Mouse (Mus musculus) kidney, embryonic 14.5 days (tissue): ENCODE data around the gene Olfr105-ps. TPM values are rescaled to one million over a fixed set of nuclear protein-coding genes. Genes with fewer than 3 reads are reported as not detected.

Experiments
- ATAC-seq: fragments of 200-750 bp; cut with Nextera tagmentation; 2 replicates; pipeline ENCODE4 v1.8.0; 2017; ENCODE audit warnings: moderate number of reproducible peaks, mild to moderate bottlenecking, moderate TSS enrichment, moderate library complexity; ENCODE audit not compliant: low FRiP score, low TSS enrichment
- H3K27ac ChIP-seq: fragments of 300-500 bp; sonication (generic); 2 replicates; pipeline ENCODE4 v1.5.1; 2014; ENCODE audit warnings: low read depth, mild to moderate bottlenecking, low read length, moderate library complexity, mixed read lengths
- H3K27me3 ChIP-seq: fragments of 300-500 bp; sonication (generic); 2 replicates; pipeline ENCODE4 v1.6.1; 2014; ENCODE audit warnings: mild to moderate bottlenecking, low read length; ENCODE audit not compliant: control insufficient read depth, insufficient read depth
- H3K36me3 ChIP-seq: fragments of 300-500 bp; sonication (generic); 2 replicates; pipeline ENCODE4 v1.6.1; 2014; ENCODE audit warnings: low read length, mixed read lengths; ENCODE audit not compliant: control insufficient read depth, insufficient read depth
- H3K4me1 ChIP-seq: fragments of 300-500 bp; sonication (generic); 2 replicates; pipeline ENCODE4 v1.6.1; 2014; ENCODE audit warnings: low read length, mixed read lengths; ENCODE audit not compliant: control insufficient read depth, insufficient read depth
- H3K4me2 ChIP-seq: fragments of 300-500 bp; sonication (generic); replicated peaks from 2 replicates; pipeline ENCODE4 v1.6.1; 2014; ENCODE audit warnings: low read depth, mild to moderate bottlenecking, low read length
- H3K4me3 ChIP-seq: fragments of 300-500 bp; sonication (generic); 2 replicates; pipeline ENCODE4 v1.5.1; 2014; ENCODE audit warnings: mild to moderate bottlenecking, low read length
- H3K9ac ChIP-seq: fragments of 300-500 bp; sonication (generic); 2 replicates; pipeline ENCODE4 v1.6.1; 2014; ENCODE audit warnings: low read depth, mild to moderate bottlenecking, low read length, moderate library complexity
- H3K9me3 ChIP-seq: fragments of 300-500 bp; sonication (generic); 2 replicates; pipeline ENCODE4 v1.6.1; 2016; ENCODE audit warnings: low read length; ENCODE audit not compliant: control insufficient read depth
- WGBS: fragments of 180-500 bp; shearing (Covaris S2); extraction: QIAGEN DNeasy Blood & Tissue Kit; methylation state at CpG from one replicate; pipeline ENCODE4 v1.1.7; 2014; 5-methylcytosine and 5-hydroxymethylcytosine counted together
- polyA plus RNA-seq: library from polyadenylated mRNA; unstranded; fragments of >200 nt; fragmentation: Nextera tagmentation; extraction: Ambion mirVana; gene quantifications from 2 replicates; pipeline ENCODE4 v1.2.1, GENCODE M21; 2014

The Olfr105-ps gene
- polyA plus RNA-seq, result not detected in 2 replicates

DNA sequence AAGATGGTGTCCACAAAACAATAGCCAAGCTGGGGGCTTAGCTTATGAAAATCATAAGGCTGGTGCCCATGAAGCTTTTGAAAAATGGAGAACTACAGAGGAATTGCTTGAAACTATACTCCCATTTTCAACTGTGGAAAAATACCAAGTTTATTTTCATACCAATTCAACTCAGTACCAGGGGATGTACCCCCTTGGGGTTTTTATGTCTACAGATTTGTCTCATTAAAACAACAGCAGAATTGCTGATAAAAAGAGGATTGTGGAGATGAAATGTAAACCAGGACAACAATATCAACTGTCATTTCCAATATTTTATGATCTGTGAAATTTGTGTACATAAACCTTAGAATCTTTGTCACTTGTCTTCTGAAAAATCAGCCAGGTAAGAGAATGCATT, at the start of gene Olfr105-ps:
Gene Olfr105-ps, plus strand, starts transcription at position 301 of the 400 bp plus-strand sequence.
- Histone ChIP-seq H3K27me3 (no peaks in the 10 kb centered on the region), H3K4me1 (no peaks in the 10 kb centered on the region), H3K36me3 (no peaks in the 10 kb centered on the region), H3K27ac (no peak within 1 kb of the TSS), H3K4me3 (no peak within 1 kb of the TSS), H3K4me2 (no peak within 1 kb of the TSS), H3K9ac (no peak within 1 kb of the TSS), H3K9me3 (no peaks in the 10 kb centered on the region)
- ATAC-seq, result no peak

GRCm38 (mm10) chr17:37339598-37339997, 39.2 kb upstream of the Olfr105-ps start, which contains the start of gene Olfr103:
TSS of gene Olfr103 (minus strand) at chr17:37339698.
- Histone ChIP-seq H3K9me3 (no peaks in the 10 kb centered on the region), H3K36me3 (no peaks in the 10 kb centered on the region), H3K9ac (no peak within 1 kb of the TSS), H3K4me1 (no peaks in the 10 kb centered on the region), H3K27me3 (no peaks in the 10 kb centered on the region), H3K27ac (no peak within 1 kb of the TSS), H3K4me2 (no peak within 1 kb of the TSS), H3K4me3 (no peak within 1 kb of the TSS)
- ATAC-seq, result no peak
- WGBS, result 91% methylated on average over 2 of the region's 2 CpGs

- Histone ChIP-seq H3K4me2 (no peak within 1 kb of the TSS), H3K27ac (no peak within 1 kb of the TSS), H3K9me3 (no peaks in the 10 kb centered on the region), H3K27me3 (no peaks in the 10 kb centered on the region), H3K9ac (no peak within 1 kb of the TSS), H3K36me3 (no peaks in the 10 kb centered on the region), H3K4me1 (no peaks in the 10 kb centered on the region), H3K4me3 (no peak within 1 kb of the TSS)
- ATAC-seq, result no peak
These were observed 19.6 kb upstream of the Olfr105-ps start, which contains the start of gene Olfr104-ps for GRCm38 (mm10) chr17:37359282-37359681. TSS of gene Olfr104-ps (plus strand) at chr17:37359582.

DNA sequence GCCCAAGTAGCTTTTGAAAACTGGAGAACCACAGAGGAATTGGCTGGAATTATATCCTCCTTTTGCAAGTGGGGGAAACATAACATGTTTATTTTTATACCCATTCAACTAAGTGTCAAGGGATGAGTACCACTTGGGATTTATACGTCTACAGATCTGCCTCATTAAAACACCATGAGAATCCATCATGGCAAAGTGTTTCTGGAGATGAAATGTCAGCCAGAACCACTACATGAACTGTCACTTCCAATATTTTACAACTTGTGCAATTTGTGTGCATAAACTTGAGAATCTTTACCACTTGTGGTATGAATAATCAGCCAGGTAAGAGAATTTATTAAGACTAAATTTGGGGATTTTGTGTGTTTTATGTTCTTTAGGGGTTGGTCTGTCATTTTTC, 11.3 kb downstream of the Olfr105-ps start, which contains the start of gene Olfr106-ps:
Gene Olfr106-ps, plus strand, starts transcription at position 301 of the 400 bp plus-strand sequence.
- 68% methylated on average over 1 of the region's 1 CpGs for WGBS
- no peaks in the 10 kb centered on the region for H3K9me3 ChIP-seq
- H3K36me3 ChIP-seq, result no peaks in the 10 kb centered on the region

GRCm38 (mm10) chr17:37398926-37399325, 20.1 kb downstream of the Olfr105-ps start, which contains the start of gene Olfr107:
TSS of gene Olfr107 (plus strand) at chr17:37399226.
- H3K4me2 ChIP-seq, result no peak within 1 kb of the TSS
- no peak for ATAC-seq
- H3K36me3 ChIP-seq, result no peaks in the 10 kb centered on the region
- no peaks in the 10 kb centered on the region for H3K4me1 ChIP-seq
- no peak within 1 kb of the TSS for H3K27ac ChIP-seq
- H3K9me3 ChIP-seq, result no peaks in the 10 kb centered on the region
- 83% methylated on average over 3 of the region's 3 CpGs for WGBS
- H3K4me3 ChIP-seq, result no peak within 1 kb of the TSS
- H3K27me3 ChIP-seq, result no peaks in the 10 kb centered on the region
- H3K9ac ChIP-seq, result no peak within 1 kb of the TSS

More for the DNA sequence above, 11.3 kb downstream of the Olfr105-ps start, which contains the start of gene Olfr106-ps:
- no peak for ATAC-seq
- no peak within 1 kb of the TSS for H3K4me2 ChIP-seq
- no peaks in the 10 kb centered on the region for H3K4me1 ChIP-seq
- H3K4me3 ChIP-seq, result no peak within 1 kb of the TSS
- H3K27me3 ChIP-seq, result no peaks in the 10 kb centered on the region
- no peak within 1 kb of the TSS for H3K27ac ChIP-seq
- H3K9ac ChIP-seq, result no peak within 1 kb of the TSS

DNA sequence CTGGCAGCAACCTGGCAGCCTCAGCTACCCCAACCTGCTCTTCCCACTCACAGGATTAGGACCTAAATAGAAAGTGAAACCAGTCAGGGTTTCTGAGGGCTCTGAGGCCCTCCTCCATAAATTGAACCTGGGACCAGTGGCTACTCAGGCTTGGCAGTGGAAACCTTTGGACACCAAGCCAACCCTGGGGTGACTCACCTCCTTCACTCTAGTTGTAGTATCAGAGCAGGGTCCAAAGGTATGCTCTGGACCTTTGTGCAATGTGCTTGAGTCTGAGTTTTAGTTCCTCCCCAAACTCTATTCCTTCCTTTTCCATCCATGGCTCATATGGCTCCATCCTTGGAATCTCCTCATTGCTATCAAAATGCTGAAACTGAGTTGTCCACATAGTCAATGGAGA, 34.5 kb downstream of the Olfr105-ps start:
- no peak overlapping the region for H3K9ac ChIP-seq
- no peak for ATAC-seq
- no peaks in the 10 kb centered on the region; the same call in 1 of the 2 replicates for H3K9me3 ChIP-seq
- H3K27ac ChIP-seq, result no peak overlapping the region
- H3K36me3 ChIP-seq, result no peaks in the 10 kb centered on the region
- no peaks in the 10 kb centered on the region for H3K4me1 ChIP-seq
- H3K27me3 ChIP-seq, result no peaks in the 10 kb centered on the region
- H3K4me2 ChIP-seq, result no peak overlapping the region
- H3K4me3 ChIP-seq, result no peak overlapping the region

Other genes with a start within 250 kb of the Olfr105-ps start
- not detected in 2 replicates for gene Olfr93, start 217.5 kb upstream of the Olfr105-ps start, polyA plus RNA-seq
- not detected in 2 replicates for gene Ubd, start 185.1 kb upstream of the Olfr105-ps start, polyA plus RNA-seq
- not detected in 2 replicates for gene Olfr94, start 178.0 kb upstream of the Olfr105-ps start, polyA plus RNA-seq
- not detected in 2 replicates for gene Olfr95, start 165.9 kb upstream of the Olfr105-ps start, polyA plus RNA-seq
- not detected in 2 replicates for gene Olfr96, start 158.9 kb upstream of the Olfr105-ps start, polyA plus RNA-seq
- gene Olfr97, start 141.7 kb upstream of the Olfr105-ps start, polyA plus RNA-seq, result not detected in 2 replicates
- not detected in 2 replicates for gene Olfr98, start 115.3 kb upstream of the Olfr105-ps start, polyA plus RNA-seq
- gene H2-M3, start 108.8 kb upstream of the Olfr105-ps start, polyA plus RNA-seq, result 1.1 and 1.3 TPM in 2 replicates
- not detected in 2 replicates for gene Olfr99, start 95.6 kb upstream of the Olfr105-ps start, polyA plus RNA-seq
- not detected in 2 replicates for gene Olfr101, start 74.7 kb upstream of the Olfr105-ps start, polyA plus RNA-seq
- not detected in 2 replicates for gene Olfr102, start 62.0 kb upstream of the Olfr105-ps start, polyA plus RNA-seq
- not detected in 2 replicates for gene Olfr103, start 39.3 kb upstream of the Olfr105-ps start, polyA plus RNA-seq
- gene Olfr104-ps, start 19.5 kb upstream of the Olfr105-ps start, polyA plus RNA-seq, result not detected in 2 replicates
- not detected in 2 replicates for gene Olfr106-ps, start 11.4 kb downstream of the Olfr105-ps start, polyA plus RNA-seq
- gene Olfr107, start 20.2 kb downstream of the Olfr105-ps start, polyA plus RNA-seq, result not detected in 2 replicates
- gene Olfr108, start 66.4 kb downstream of the Olfr105-ps start, polyA plus RNA-seq, result not detected in 2 replicates
- gene Olfr109, start 79.9 kb downstream of the Olfr105-ps start, polyA plus RNA-seq, result not detected in 2 replicates
- gene H2-M2, start 104.5 kb downstream of the Olfr105-ps start, polyA plus RNA-seq, result not detected in 2 replicates
- not detected in 2 replicates for gene Olfr110, start 113.4 kb downstream of the Olfr105-ps start, polyA plus RNA-seq
- not detected in 2 replicates for gene Olfr111, start 129.0 kb downstream of the Olfr105-ps start, polyA plus RNA-seq
- gene Olfr112, start 190.4 kb downstream of the Olfr105-ps start, polyA plus RNA-seq, result not detected in 2 replicates
- not detected in 2 replicates for gene Olfr113, start 198.6 kb downstream of the Olfr105-ps start, polyA plus RNA-seq
- gene Olfr114, start 213.7 kb downstream of the Olfr105-ps start, polyA plus RNA-seq, result not detected in 2 replicates
- gene Olfr115, start 248.1 kb downstream of the Olfr105-ps start, polyA plus RNA-seq, result not detected in 2 replicates
- not detected in 2 replicates for gene Olfr116, start 248.2 kb downstream of the Olfr105-ps start, polyA plus RNA-seq